ENCODE assay signal across 24 mouse cellular contexts in genomic region chr2:152763310-152763709, GRCm38 (mm10). TPM values are rescaled to one million over a fixed set of nuclear protein-coding genes. Genes with fewer than 3 reads are reported as not detected.
"Had no signal": no experiment of that assay in that cellular context is flagged by ENCODE, and none has a peak within 500 bp of the region (broad histone marks: within the 10 kb centered on the region; RNA-seq: fewer than 3 reads in every experiment).

No protein-coding gene starts in this region.

- H3K9me3 ChIP-seq: heart, embryonic 13.5 days; heart, embryonic 15.5 days; hindbrain, embryonic 10.5 days; hindbrain, embryonic 12.5 days; intestine, embryonic 15.5 days; limb, embryonic 13.5 days; limb, embryonic 15.5 days had no signal

- H3K9ac ChIP-seq: heart, embryonic 13.5 days; heart, embryonic 15.5 days; hindbrain, embryonic 12.5 days; hindbrain, embryonic 14.5 days; intestine, embryonic 15.5 days; limb, embryonic 13.5 days had no signal

- DNase-seq: gastrocnemius, adult 2 months; gastrocnemius, postnatal 10 days; gastrocnemius, postnatal 25 days; heart, adult 18-20 months; heart, postnatal 4 days; kidney, adult 18-20 months; kidney, adult 8-10 months; kidney, postnatal 14 days; kidney, postnatal 36 days; layer of hippocampus, adult 9-11 months; layer of hippocampus, postnatal 36 days; left cerebral cortex, postnatal 4 days had no signal

- H3K4me2 ChIP-seq: heart, embryonic 11.5 days; hindbrain, embryonic 12.5 days; hindbrain, embryonic 14.5 days; intestine, embryonic 15.5 days; limb, embryonic 15.5 days had no signal

- H3K27ac ChIP-seq: hindbrain, embryonic 12.5 days; hindbrain, embryonic 14.5 days; intestine, embryonic 15.5 days; limb, embryonic 13.5 days; limb, embryonic 15.5 days had no signal

- H3K4me3 ChIP-seq: gastrocnemius, adult 2 months; heart, embryonic 13.5 days; heart, embryonic 15.5 days; hindbrain, embryonic 10.5 days; hindbrain, embryonic 12.5 days; intestine, embryonic 15.5 days; limb, embryonic 13.5 days; limb, embryonic 15.5 days had no signal

- H3K36me3 ChIP-seq: heart, embryonic 13.5 days; heart, embryonic 15.5 days; hindbrain, embryonic 10.5 days; hindbrain, embryonic 12.5 days; intestine, embryonic 15.5 days; limb, embryonic 15.5 days had no signal

- ATAC-seq: hindbrain, embryonic 16.5 days; inflammation-experienced regulatory T-cells, adult 6 months had no signal

- H3K27me3 ChIP-seq: heart, embryonic 15.5 days; hindbrain, embryonic 12.5 days; intestine, embryonic 15.5 days; limb, embryonic 13.5 days; limb, embryonic 15.5 days had no signal

RNA-seq across cellular contexts. Expression of gene Cox4i2, which starts 9.3 kb away (rescaled TPM):
- total RNA-seq: liver, adult 2 months had no signal
- polyA plus RNA-seq: inflammation-experienced regulatory T-cells, adult 6 months had no signal
